Mouse (Mus musculus) myocyte (in vitro differentiated cells): ENCODE measurements around the gene Eif3l. TPM values are rescaled to one million over a fixed set of nuclear protein-coding genes. Genes with fewer than 3 reads are reported as not detected.

Source experiments
- H3K27me3 ChIP-seq: one replicate; pipeline ENCODE4 v1.6.1; 2011; ENCODE audit not compliant: control insufficient read depth, insufficient read depth, insufficient read length
- H3K36me3 ChIP-seq: one replicate; pipeline ENCODE4 v1.6.1; 2011; ENCODE audit not compliant: control insufficient read depth, insufficient read depth
- H3K4me2 ChIP-seq: one replicate; pipeline ENCODE4 v1.6.1; 2011; ENCODE audit warnings: low read depth, control low read depth
- H3K4me3 ChIP-seq: one replicate; pipeline ENCODE4 v1.5.1; 2011; ENCODE audit warnings: mild to moderate bottlenecking, control low read depth, moderate library complexity
- H3K79me2 ChIP-seq: one replicate; pipeline ENCODE4 v1.6.1; 2011; ENCODE audit not compliant: control insufficient read depth, insufficient read depth
- H3ac ChIP-seq: one replicate; pipeline ENCODE4 v1.6.1; 2011; ENCODE audit not compliant: control insufficient read depth, insufficient read length
- CEBPB ChIP-seq: IDR thresholded peaks from 2 replicates; pipeline ENCODE4 v1.6.1; 2011; ENCODE audit warnings: mild to moderate bottlenecking, moderate library complexity; ENCODE audit not compliant: poor library complexity, insufficient read depth, severe bottlenecking
- E2F4 ChIP-seq: IDR thresholded peaks from one replicate; pipeline ENCODE4 v1.6.1; 2011; ENCODE audit warnings: mild to moderate bottlenecking, control low read depth, moderate library complexity; ENCODE audit not compliant: insufficient read depth
- MAX ChIP-seq: IDR thresholded peaks from one replicate; pipeline ENCODE4 v1.6.1; 2011; ENCODE audit warnings: low read depth, mild to moderate bottlenecking, control low read depth
- MYOD1 ChIP-seq, 3 experiments: IDR thresholded peaks; one replicate each; pipeline ENCODE4 v1.6.1; 2011; ENCODE audit warnings: control low read depth in 2 of 3, low read depth in 2 of 3, mild to moderate bottlenecking in 2 of 3, moderate library complexity in 1 of 3; ENCODE audit not compliant: insufficient read length in 2 of 3, control insufficient read depth in 1 of 3
- MYOG ChIP-seq, 3 experiments: IDR thresholded peaks; one replicate each; pipeline ENCODE4 v1.6.1; 2011; ENCODE audit warnings: control low read depth in 2 of 3, low read depth in 2 of 3, mild to moderate bottlenecking in 2 of 3; ENCODE audit not compliant: insufficient read length in 2 of 3, control insufficient read depth in 1 of 3, insufficient read depth in 1 of 3
- POLR2A ChIP-seq: IDR thresholded peaks from one replicate; pipeline ENCODE4 v1.6.1; 2011; ENCODE audit warnings: low read depth, mild to moderate bottlenecking, control low read depth, moderate library complexity; ENCODE audit not compliant: insufficient read length
- POLR2AphosphoS2 ChIP-seq: IDR thresholded peaks from one replicate; pipeline ENCODE4 v1.6.1; 2011; ENCODE audit warnings: low read depth, control low read depth; ENCODE audit not compliant: insufficient read length
- REST ChIP-seq: IDR thresholded peaks from one replicate; pipeline ENCODE4 v1.6.1; 2011; ENCODE audit warnings: mild to moderate bottlenecking, control low read depth, moderate library complexity; ENCODE audit not compliant: insufficient read depth, insufficient read length
- SRF ChIP-seq: IDR thresholded peaks from one replicate; pipeline ENCODE4 v1.6.1; 2011; ENCODE audit warnings: low read depth; ENCODE audit not compliant: control insufficient read depth, insufficient read length
- TCF12 ChIP-seq: IDR thresholded peaks from one replicate; pipeline ENCODE4 v1.6.1; 2011; ENCODE audit warnings: mild to moderate bottlenecking, control low read depth; ENCODE audit not compliant: poor library complexity, insufficient read depth, severe bottlenecking
- TCF3 ChIP-seq: IDR thresholded peaks from one replicate; pipeline ENCODE4 v1.6.1; 2011; ENCODE audit warnings: low read depth, control low read depth; ENCODE audit not compliant: insufficient read length
- USF1 ChIP-seq: IDR thresholded peaks from one replicate; pipeline ENCODE4 v1.6.1; 2011; ENCODE audit warnings: low read depth, mild to moderate bottlenecking, control low read depth, moderate library complexity
- polyA plus RNA-seq: library from polyadenylated mRNA; unstranded; fragments of >200 nt; fragmentation: generic; extraction: Trizol; gene quantifications from one replicate; pipeline ENCODE4 v1.2.1, GENCODE M21; 2012; ENCODE audit warnings: missing spikeins

Gene Eif3l
- polyA plus RNA-seq, 1 experiment, result 315 TPM

- TF ChIP-seq TCF3, result no peak
- no peak for TF ChIP-seq USF1
- TF ChIP-seq POLR2AphosphoS2, result no peak
- TF ChIP-seq CEBPB, result no peak
- no peak for TF ChIP-seq MYOG (IDR thresholded peaks at IDR 0.05; ENCODE audit: control insufficient read depth in 1 of 3, insufficient read depth in 1 of 3, insufficient read length in 2 of 3, low read depth in 2 of 3)
- no peak for TF ChIP-seq E2F4
- no peak for TF ChIP-seq MAX
- TF ChIP-seq TCF12, result no peak
- TF ChIP-seq SRF, result no peak
- no peak for TF ChIP-seq REST
- TF ChIP-seq MYOD1 (IDR thresholded peaks at IDR 0.05; ENCODE audit: control insufficient read depth in 1 of 3, insufficient read length in 2 of 3, low read depth in 2 of 3), result no peak
- no peak for TF ChIP-seq POLR2A
- Histone ChIP-seq H3K27me3 (peaks cover 32% of the 10 kb centered on the region), H3K36me3 (no peaks in the 10 kb centered on the region), H3K79me2 (no peaks in the 10 kb centered on the region), H3ac (peak within 1 kb of the TSS; percentile 5), H3K4me2 (peak within 1 kb of the TSS; percentile 16), H3K4me3 (no peak within 1 kb of the TSS)
Observed at GRCm38 (mm10) chr15:79041585-79041984, 33.4 kb upstream of the Eif3l start, which contains the start of gene Galr3. Gene Galr3, plus strand, starts transcription at chr15:79041885.

- Histone ChIP-seq H3ac (peak overlapping the region; percentile 5), H3K4me2 (no peak overlapping the region), H3K79me2 (no peaks in the 10 kb centered on the region), H3K4me3 (no peak overlapping the region), H3K36me3 (no peaks in the 10 kb centered on the region), H3K27me3 (peaks cover 32% of the 10 kb centered on the region)
- no peak for TF ChIP-seq MAX
- TF ChIP-seq POLR2AphosphoS2, result no peak
- no peak for TF ChIP-seq MYOG (IDR thresholded peaks at IDR 0.05; ENCODE audit: control insufficient read depth in 1 of 3, insufficient read depth in 1 of 3, insufficient read length in 2 of 3, low read depth in 2 of 3)
- TF ChIP-seq USF1, result no peak
- TF ChIP-seq SRF, result no peak
- TF ChIP-seq POLR2A, result no peak
- TF ChIP-seq TCF3, result no peak
Observed at GRCm38 (mm10) chr15:79042721-79043491, 32.1 kb upstream of the Eif3l start.

GRCm38 (mm10) chr15:79044837-79045236 is 30.1 kb upstream of the Eif3l start:
- peaks cover 32% of the 10 kb centered on the region for H3K27me3 ChIP-seq
- TF ChIP-seq REST, result no peak
- peak; percentile 86 to 99 (median 97) for TF ChIP-seq MYOD1 (IDR thresholded peaks at IDR 0.05; ENCODE audit: control insufficient read depth in 1 of 3, insufficient read length in 2 of 3, low read depth in 2 of 3)
- peak; percentile 96 to 99 (median 98) for TF ChIP-seq MYOG (IDR thresholded peaks at IDR 0.05; ENCODE audit: control insufficient read depth in 1 of 3, insufficient read depth in 1 of 3, insufficient read length in 2 of 3, low read depth in 2 of 3)
- TF ChIP-seq POLR2AphosphoS2, result no peak
- no peak for TF ChIP-seq POLR2A
- TF ChIP-seq CEBPB, result no peak
- no peak for TF ChIP-seq E2F4
- TF ChIP-seq MAX, result no peak
- peak; percentile 90 for TF ChIP-seq TCF3
- TF ChIP-seq USF1, result no peak
- TF ChIP-seq SRF, result peak; percentile 6
- peak; percentile 86 for TF ChIP-seq TCF12
- no peaks in the 10 kb centered on the region for H3K79me2 ChIP-seq

GRCm38 (mm10) chr15:79048186-79048585 is 26.8 kb upstream of the Eif3l start:
- no peak overlapping the region for H3K4me2 ChIP-seq
- TF ChIP-seq POLR2A (no peak), CEBPB (no peak), TCF12 (no peak), MYOG (IDR thresholded peaks at IDR 0.05; ENCODE audit: control insufficient read depth in 1 of 3, insufficient read depth in 1 of 3, insufficient read length in 2 of 3, low read depth in 2 of 3) (peak in 1 of 3 experiments; percentile 24), REST (no peak), MAX (no peak), USF1 (no peak), TCF3 (no peak)
- H3K36me3 ChIP-seq, result peaks cover 1% of the 10 kb centered on the region
- H3K27me3 ChIP-seq, result peaks cover 5% of the 10 kb centered on the region
- no peak overlapping the region for H3ac ChIP-seq
- H3K4me3 ChIP-seq, result no peak overlapping the region
- no peaks in the 10 kb centered on the region for H3K79me2 ChIP-seq

More at GRCm38 (mm10) chr15:79044837-79045236, 30.1 kb upstream of the Eif3l start:
- Histone ChIP-seq H3K4me3 (no peak overlapping the region), H3K4me2 (peak overlapping the region; percentile 19), H3K36me3 (no peaks in the 10 kb centered on the region), H3ac (no peak overlapping the region)

GRCm38 (mm10) chr15:79050160-79050845 is 24.7 kb upstream of the Eif3l start:
- no peak overlapping the region for H3K4me2 ChIP-seq

More at GRCm38 (mm10) chr15:79050160-79050845, 24.7 kb upstream of the Eif3l start:
- Histone ChIP-seq H3K4me3 (no peak overlapping the region), H3K79me2 (no peaks in the 10 kb centered on the region), H3ac (no peak overlapping the region), H3K36me3 (peaks cover 16% of the 10 kb centered on the region), H3K27me3 (no peaks in the 10 kb centered on the region)
- TF ChIP-seq MYOD1 (IDR thresholded peaks at IDR 0.05; ENCODE audit: control insufficient read depth in 1 of 3, insufficient read length in 2 of 3, low read depth in 2 of 3) (no peak), POLR2A (no peak), USF1 (no peak), CEBPB (no peak), REST (no peak), MYOG (IDR thresholded peaks at IDR 0.05; ENCODE audit: control insufficient read depth in 1 of 3, insufficient read depth in 1 of 3, insufficient read length in 2 of 3, low read depth in 2 of 3) (no peak), E2F4 (no peak), SRF (no peak), MAX (no peak), TCF12 (no peak), POLR2AphosphoS2 (no peak), TCF3 (no peak)
